Mouse (Mus musculus) adrenal gland, postnatal 14 days (tissue): ENCODE results near the gene Tes. TPM values are rescaled to one million over a fixed set of nuclear protein-coding genes. Genes with fewer than 3 reads are reported as not detected.
"Not testable (repeated sequence)": the region's sequence is repeated elsewhere in the genome, so short reads cannot be mapped to it uniquely, and the experiment has no call there.

Experiments used
- DNase-seq: peaks from one replicate; pipeline ENCODE4 v3.0.0; 2021; ENCODE audit warnings: mixed read lengths
- long read RNA-seq, 2 experiments: library from polyadenylated mRNA; stranded (forward); transcript quantifications; one replicate each; pipeline ENCODE4 v2.0.0; 2021
- total RNA-seq: library from RNA; stranded (reverse); gene quantifications from 2 replicates; pipeline ENCODE4 v1.2.3, GENCODE M21; 2021

The Tes gene
- 12.3 and 15.8 TPM in 2 replicates for total RNA-seq
- long read RNA-seq, experiment 1, transcript Tes-202 (7 exons, 2,440 nt): major isoform, 10 of 11 reads
- long read RNA-seq, experiment 1, partial matches to known transcripts: 1 of 11 reads
- long read RNA-seq, experiment 1, other reads (novel, unspliced or antisense): 0 of 11 reads
- long read RNA-seq, experiment 2, partial matches to known transcripts: 1 of 3 reads
- long read RNA-seq, experiment 2, other reads (novel, unspliced or antisense): 0 of 3 reads

DNA sequence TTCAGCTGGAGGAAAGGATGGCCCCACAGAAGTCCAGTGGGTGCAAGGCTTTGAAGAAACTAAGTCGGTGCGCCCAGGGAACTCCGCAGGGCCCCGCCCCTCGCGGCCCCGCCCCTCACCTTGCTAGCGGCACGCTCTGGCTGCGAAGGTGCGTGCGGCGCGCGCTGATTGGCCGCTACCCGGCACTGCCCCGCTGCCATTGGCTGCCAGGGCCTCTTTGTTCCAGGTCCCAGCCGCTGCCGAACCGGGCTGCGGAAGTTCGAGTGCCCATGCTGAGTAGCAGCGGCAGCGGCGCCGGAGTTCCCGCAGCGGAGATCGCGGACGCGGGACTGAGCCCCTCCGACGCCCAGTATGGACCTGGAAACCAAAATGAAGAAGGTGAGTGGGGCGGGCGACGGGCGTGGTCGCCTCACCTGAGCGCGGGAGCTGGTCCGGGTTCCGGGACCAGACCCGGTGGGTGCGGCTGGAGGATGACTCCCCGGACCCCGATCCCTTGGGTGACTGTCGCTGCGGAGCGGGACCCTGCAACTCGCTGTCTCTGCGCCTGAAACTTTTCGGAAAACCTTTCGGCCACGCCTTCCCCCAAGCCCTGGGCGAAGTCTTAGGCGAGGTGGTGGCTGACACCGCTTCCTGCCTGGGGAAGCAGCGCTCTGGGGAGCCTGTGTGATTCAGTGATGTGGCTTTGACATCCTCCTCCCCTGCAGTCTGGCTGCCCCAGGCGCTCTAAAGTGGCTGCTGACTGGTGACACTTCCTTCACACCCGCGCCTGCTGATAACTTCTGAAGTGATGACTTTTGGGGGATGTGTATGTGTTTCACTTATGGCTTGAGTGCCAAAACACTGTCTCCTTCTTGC, at the start of gene Tes:
Gene Tes, plus strand, starts transcription at position 214 of the 855 bp plus-strand sequence.
- DNase-seq: peak; percentile 79

GRCm38 (mm10) chr6:17025886-17026285, 39.1 kb upstream of the Tes start:
- DNase-seq: no peak

GRCm38 (mm10) chr6:17027572-17027971, 37.4 kb upstream of the Tes start:
- DNase-seq: no peak

GRCm38 (mm10) chr6:17028809-17029208, 36.1 kb upstream of the Tes start:
- no peak for DNase-seq

- DNase-seq: no peak
Observed at GRCm38 (mm10) chr6:17032231-17032728, 32.7 kb upstream of the Tes start.

DNA sequence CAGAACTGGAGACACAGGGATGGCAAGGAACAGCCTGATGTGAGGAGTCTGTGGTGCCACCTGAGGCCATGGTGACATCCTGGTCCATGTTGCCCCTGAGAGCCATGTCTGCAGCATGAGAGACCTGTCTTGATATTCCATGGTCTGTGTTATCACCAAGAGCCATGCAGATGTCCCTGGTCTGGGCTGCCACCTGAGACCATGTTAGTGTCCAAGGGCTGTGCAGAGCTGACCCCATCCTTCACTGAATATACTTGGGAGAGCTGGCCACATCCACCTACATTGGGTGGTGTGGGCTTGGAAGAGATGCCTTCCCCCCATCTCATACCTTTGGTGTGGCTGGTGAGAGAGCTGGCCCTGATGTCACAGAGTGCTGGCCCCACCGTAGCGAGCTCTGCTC, 30.9 kb upstream of the Tes start:
- no peak for DNase-seq

DNA sequence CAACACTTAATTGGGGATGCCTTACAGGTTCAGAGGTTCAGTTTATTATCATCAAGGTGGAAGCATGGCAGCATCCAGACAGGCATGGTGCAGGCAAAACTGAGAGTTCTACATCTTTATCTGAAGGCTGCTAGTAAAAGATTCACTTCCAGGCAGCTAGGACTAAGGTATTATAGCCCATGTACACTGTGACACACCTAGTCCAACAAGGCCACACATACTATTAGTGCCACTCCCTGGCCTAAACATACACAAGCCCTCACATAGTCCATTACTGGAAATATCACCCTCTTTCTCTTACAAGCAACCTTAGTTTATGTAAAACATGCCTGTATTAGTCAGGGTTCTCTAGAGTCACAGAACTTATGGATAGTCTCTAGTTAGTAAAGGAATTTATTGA, 29.7 kb upstream of the Tes start:
- DNase-seq: no peak

- DNase-seq: no peak
Observed at GRCm38 (mm10) chr6:17051432-17052025, 13.4 kb upstream of the Tes start.

DNA sequence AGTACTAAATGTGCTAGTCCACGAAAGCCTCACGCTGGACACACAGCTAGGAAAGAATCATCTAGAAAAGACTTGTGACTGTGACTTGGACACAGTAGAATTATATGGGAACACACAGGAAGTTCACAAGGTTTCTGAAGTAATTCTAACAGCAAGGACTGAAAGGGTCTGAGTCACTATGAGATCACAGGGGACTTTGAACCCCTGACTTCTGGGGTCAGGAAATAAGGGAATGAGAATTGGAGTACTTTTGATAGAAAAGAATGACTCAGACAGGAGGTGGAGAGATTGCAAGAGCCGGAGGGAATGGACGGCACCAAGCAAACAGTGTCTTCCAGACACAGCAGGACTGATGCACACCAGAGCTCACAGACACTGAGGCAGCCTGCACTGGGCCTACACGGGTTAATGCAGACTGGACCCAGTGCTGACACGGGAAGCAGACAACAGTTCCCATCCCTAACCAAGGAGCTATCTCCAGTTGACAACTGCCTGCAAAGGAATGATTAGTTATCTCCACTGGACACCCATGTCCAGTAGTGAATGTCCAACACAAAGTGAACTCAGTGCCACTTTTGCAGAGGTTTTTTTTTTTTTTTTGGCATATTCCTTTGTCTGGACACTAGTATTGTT, 11.8 kb upstream of the Tes start:
- no peak for DNase-seq

GRCm38 (mm10) chr6:17054781-17055180, 10.2 kb upstream of the Tes start:
- no peak for DNase-seq

DNA sequence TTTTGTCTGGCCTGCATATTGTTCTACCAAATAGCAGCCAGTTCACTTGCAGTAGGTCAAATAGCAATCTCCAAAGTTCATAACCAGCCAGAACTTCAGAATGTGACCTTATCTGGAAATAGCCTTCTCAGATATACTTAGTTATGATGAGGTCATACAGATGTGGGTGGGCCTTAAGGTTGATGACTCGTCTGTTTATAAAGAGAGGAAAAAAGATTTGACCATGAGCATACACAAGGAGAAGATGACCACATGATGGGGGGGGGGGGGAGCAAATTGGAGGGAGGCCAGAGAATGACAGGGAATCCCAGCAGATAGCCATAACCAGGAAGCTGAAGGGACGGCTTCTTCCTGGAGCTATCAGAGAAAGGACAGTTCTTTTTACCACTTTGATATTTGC, 9.3 kb upstream of the Tes start:
- DNase-seq: peak; percentile 41

DNA sequence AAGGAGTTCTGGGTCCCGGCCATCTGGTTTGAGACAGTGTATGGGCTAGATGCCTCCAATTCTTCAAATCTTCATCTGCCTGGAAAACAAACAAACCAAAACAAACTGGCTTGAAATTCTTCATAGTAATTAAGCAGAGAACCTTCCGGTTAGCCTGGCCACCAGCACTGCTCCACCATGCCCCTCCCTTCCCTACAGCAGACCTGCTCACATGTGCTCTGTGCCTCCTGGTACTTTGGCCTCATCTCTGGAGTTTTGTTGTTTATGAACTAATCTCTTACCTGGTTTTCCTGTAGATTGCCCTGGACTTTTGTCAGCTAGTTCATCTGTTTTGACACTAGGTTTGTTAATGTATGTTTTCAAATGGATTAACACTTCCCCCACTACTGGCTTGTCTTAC, 5.4 kb upstream of the Tes start:
- DNase-seq: no peak

- no peak for DNase-seq
Observed at GRCm38 (mm10) chr6:17060154-17060553, 4.8 kb upstream of the Tes start.

DNA sequence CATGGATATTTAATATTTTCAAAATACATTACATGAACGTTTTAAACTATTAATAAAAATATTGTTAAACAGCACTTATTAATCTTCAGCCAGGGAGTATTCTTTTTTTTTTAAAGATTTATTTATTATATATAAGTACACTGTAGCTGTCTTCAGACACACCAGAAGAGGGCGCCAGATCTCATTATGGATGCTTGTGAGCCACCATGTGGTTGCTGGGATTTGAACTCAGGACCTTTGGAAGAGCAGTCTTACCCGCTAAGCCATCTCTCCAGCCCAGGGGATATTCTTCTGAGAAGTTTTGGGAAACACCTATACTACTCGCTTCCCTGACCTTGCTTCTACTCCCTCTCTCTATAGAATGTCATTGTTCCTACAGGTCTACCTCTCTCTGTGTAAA, 3.1 kb upstream of the Tes start:
- DNase-seq: not testable (repeated sequence)

GRCm38 (mm10) chr6:17062366-17062765, 2.6 kb upstream of the Tes start:
- peak; percentile 48 for DNase-seq

DNA sequence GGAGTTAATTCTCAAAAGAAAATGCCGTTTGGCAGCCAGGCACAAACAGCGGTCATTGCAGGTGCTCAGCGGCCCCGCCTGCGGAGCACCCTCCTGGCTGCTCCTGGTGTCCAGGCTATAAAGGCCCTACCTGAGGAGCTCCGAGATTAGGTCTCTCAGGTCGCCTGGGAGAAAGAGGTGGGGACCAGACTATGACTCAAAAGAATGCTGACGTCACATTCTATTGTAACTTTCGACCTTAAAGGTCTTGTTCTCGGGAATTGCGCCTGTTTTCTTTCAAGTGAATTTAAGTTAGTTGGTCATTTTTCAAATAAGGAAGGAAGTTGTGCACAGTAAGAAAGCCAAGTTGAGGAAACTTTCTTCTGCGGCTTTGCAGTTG, 831 bp downstream of the Tes start:
- no peak for DNase-seq

DNA sequence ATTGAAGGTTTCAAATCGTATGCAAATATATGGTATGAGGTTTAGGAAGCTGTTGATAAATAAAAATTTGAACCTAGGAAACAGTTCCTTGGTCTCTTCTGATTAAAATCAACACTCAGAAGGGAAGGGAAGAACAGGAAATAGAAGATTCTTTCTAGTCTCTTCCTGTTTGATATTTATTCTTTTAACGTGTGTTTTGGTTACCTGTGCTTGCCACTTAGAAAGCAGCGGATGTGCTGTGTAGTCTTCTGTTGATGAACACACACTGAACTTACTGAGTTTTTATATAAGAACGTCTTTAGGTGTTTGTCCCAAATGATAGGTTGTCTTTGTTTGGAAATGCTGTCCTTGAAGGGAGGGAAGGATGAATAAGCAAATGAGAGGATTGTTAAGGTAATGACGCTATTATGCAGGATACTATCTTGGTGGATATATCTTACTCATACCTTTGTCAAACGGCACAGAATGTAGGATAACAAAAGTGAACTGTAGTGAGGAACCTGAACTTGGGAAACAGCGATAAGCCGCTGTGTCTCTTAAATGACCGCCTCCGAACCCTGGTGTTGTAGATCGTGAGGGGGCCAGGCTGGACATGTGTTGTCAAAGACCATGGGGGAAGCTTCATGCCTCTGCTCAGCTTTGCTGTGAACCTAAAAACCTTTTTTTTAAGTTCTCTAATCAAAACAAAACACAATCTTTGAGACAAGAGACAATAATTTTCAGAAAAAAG, 1.4 kb downstream of the Tes start:
- DNase-seq: no peak

DNA sequence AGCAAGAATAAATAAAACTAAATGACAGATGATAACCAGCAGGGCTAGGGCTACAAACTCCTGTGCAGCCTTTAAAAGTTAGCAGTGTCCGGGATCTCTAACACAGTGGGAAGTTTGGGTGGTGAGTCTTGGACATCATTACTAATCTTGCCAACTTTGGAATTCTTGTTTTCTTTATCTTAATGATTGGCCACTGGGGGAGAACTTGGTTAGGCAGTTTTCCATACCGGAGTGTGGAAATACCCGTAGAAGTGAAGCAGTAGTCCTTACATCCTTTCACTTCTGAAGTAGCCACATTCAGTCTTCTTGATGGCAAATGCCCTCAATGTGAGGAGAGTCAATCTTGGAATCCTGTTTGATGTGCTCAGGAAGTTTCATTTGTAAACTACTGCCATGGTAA, 7.0 kb downstream of the Tes start:
- DNase-seq: no peak

DNA sequence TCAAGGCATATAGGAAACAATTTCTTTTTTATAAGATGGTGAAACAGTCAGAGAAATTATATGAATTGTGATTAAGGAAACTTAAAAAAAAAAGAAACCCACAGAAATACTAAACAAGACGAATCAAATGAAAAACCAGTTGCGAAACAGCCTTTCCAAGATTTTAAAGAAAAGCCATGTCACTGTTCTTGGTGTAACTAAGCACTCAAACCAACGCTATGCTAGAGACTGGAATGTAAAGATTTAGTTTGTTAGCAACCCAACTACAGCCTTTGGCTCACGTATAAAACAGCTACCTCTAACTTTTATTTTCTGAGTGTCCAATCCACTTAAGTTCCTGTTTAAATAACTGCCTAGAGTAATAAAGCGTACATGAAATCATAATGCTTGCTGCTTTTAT, 7.4 kb downstream of the Tes start:
- no peak for DNase-seq

DNA sequence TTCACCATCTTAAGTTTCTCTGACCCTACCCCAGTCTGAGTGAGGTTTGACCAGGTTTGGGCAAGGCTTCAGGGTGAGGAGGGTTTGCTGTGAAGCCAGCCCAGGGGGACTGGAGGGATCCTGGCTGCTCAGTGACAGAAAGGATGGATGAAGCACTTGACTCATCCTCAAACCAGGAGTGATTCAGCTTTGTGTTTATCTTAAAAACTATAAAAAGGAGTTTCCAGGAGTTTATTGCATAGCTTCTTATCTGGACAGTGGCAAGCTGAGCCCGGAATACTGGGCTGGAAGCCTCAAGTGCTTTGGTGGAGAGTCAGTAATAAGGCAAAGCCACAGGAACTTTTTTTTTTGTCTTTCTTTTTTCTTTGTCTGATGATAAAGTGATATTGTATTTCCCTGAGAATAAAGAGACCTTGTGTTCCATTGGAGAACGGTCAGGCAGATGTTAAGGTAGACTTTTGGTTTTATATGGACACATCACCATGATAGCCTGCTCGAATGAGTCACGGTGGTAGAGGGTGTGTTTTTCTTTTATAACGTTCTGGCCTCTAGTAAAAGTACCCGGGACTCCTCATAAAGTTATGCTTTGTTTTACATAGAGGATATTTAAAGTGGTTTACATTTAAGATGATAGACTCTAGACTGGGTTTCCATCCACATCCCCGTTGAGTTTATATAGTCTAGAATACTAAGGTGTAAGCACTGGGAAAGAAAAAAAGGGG, 8.0 kb downstream of the Tes start:
- no peak for DNase-seq

DNA sequence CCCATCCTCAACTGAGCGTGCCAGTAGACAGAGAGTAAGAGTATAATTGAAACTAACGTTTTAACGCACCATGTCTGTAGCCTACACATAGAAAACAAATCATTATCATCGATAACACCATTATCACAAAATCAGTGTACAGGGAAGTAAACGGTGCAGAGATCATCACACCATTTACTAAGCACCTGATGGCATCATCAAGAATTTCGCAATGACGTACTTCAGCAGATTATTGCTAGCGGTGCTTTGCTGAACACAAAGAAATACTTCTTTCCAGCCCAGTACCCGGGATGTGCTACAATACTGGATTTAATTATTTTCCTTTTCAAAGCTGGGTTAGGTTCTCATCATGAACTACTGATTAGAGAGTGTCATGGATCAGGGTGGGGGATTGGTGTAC, 12.3 kb downstream of the Tes start:
- DNase-seq: no peak
